Mouse (Mus musculus) c-Kit-positive CD71-positive TER-119-negative erythroid progenitor cells, embryonic 14.5 days (primary cell): Measurements from ENCODE around the gene Tspan11.

Source experiments
- DNase-seq: peaks from one replicate; pipeline ENCODE4 v3.0.0-alpha.2; 2013; ENCODE audit warnings: low read depth

Gene Tspan11

DNA sequence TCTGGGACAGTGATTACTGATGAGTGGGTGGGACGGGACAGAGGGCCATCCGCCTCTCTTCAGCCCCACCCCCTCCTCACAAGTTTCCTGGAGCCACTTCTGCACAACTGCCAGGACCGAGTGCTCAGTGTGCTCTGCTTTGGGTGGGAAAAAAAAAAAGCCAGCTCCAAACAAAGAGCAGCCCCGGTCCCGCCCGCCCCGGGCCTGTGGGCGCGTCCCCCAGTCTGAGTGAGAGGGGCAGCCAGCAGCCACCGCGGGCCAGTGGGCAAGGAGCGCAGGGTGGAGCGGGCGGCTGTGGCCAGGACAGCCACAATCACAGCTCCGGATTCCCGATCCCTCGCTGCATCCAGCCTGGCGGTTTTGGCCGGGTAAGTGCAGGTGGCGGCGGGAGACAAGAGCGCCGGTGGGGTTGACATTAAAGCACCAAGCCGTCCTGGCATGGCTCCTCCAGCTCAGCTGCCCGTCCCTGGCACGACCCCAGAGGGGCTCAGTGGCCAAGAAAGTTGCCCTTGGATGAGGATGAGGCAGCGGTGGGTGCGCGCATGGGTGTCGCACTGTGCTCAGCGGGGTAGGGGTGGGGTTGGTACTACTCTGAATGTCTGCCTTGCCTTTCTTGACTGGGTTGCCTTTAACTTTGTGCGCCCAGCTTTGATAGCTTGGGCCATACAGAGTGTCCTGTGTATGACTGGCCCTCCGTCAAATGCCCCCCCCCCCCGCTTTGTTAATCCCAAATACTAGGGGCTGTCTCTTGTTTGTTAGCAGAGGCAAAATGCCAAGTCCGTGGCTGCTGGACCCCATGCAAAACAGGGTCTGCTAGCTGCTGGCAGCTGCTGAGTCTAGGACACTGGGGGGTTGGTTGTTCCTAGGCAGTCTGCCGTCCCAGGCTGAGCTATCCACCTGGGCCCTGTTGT, at the start of gene Tspan11:
Tspan11 (plus strand) TSS at position 79 of the 911 bp plus-strand sequence.
- no peak for DNase-seq

- DNase-seq = no peak
Observed at GRCm38 (mm10) chr6:127837910-127838309, 49.5 kb upstream of the Tspan11 start.

GRCm38 (mm10) chr6:127839538-127839937, 47.9 kb upstream of the Tspan11 start:
- no peak for DNase-seq

- DNase-seq = no peak
Observed at GRCm38 (mm10) chr6:127840171-127840570, 47.2 kb upstream of the Tspan11 start.

- no peak for DNase-seq
Observed at GRCm38 (mm10) chr6:127841326-127841725, 46.1 kb upstream of the Tspan11 start.

DNA sequence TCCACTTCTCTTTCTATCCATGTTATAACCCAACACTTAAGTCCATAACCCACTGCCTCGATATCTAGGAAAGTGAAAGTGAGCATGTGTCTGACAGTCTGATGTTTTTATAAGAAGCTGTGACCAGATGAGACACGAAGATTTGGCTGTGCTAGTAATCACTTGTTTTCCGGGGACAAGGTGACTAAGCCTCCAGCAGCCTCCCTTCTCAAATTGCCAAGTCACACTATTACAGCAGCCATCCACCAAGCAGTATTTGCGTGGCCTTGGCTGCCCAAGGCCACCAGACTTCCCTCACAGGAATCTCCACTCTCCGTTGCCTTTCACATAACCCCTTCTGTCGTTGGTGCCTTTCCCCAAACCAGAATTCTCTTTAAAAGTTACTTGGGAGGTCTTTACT, 40.9 kb upstream of the Tspan11 start:
- DNase-seq = no peak

- no peak for DNase-seq
Observed at GRCm38 (mm10) chr6:127849496-127849895, 37.9 kb upstream of the Tspan11 start.

DNA sequence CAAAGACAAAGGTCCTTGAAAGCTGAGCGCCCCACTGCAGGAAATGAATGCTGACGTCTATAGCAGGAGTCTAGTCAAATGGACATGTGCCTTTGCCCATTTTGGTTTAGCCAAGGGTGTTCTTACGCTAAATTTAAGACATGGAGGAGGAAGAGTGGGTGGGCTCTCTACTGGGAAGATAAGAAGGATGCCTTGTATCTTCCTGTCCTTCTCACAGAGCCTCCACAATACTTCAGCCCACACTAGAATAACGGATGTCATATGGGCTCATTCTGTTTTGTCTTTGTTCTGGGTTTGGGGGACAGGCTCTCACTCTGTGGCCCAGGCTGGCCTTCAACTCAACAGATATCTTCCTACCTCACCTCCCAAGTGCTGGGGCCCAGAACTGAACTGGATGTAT, 35.8 kb upstream of the Tspan11 start:
- no peak for DNase-seq

GRCm38 (mm10) chr6:127853241-127853640, 34.1 kb upstream of the Tspan11 start:
- DNase-seq = no peak

DNA sequence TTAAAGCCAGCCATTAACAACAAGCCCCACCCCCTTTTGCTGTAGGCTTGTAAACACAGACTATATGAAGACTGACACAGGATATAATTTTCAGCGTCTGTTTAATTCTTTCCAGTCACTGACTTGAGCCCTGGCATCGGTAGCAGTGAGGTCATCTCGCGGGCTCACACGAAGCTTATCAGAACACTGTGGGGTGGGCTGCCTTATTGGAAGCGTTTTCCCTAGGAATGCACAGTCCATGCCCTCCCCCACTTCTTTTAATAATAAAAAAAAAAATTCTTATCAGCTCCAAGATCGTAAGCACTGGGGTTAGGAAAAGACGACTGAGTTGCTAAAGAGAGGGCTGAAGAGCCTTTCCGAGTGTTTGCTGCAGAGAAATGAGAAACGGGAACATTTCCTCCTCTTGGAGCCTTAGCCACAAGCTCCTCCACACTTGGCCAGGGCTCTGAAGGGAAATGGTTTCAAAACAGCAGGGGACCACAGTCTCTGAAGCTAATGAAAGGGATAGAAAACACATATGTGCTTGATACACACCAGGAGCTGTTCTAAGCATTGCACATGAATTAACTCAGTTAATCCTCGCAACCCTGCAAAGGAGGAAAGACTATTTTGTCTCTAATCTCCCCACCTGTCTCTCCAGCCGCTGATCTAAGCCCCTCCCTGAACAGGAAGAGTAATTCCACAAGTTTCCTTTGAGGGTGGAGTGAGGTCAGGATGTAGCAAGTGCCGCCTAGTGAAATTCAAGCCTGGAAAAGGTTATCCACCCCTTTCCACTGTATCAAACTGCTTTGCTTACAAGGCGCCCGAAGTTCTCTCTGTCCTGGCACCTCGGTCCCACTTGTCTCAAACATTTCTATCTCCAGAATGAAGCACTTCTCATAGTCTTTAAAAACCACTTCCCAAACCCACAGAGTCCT, 33.4 kb upstream of the Tspan11 start:
- no peak for DNase-seq

GRCm38 (mm10) chr6:127854688-127855013, 32.7 kb upstream of the Tspan11 start:
- DNase-seq = no peak

- no peak for DNase-seq
Observed at GRCm38 (mm10) chr6:127855711-127856295, 31.6 kb upstream of the Tspan11 start.

- DNase-seq = no peak
Observed at GRCm38 (mm10) chr6:127861951-127862350, 25.4 kb upstream of the Tspan11 start.

- DNase-seq = no peak
Observed at GRCm38 (mm10) chr6:127865391-127865790, 22.0 kb upstream of the Tspan11 start.

GRCm38 (mm10) chr6:127868546-127868945, 18.8 kb upstream of the Tspan11 start:
- DNase-seq = no peak

- no peak for DNase-seq
Observed at GRCm38 (mm10) chr6:127869121-127869520, 18.3 kb upstream of the Tspan11 start.

DNA sequence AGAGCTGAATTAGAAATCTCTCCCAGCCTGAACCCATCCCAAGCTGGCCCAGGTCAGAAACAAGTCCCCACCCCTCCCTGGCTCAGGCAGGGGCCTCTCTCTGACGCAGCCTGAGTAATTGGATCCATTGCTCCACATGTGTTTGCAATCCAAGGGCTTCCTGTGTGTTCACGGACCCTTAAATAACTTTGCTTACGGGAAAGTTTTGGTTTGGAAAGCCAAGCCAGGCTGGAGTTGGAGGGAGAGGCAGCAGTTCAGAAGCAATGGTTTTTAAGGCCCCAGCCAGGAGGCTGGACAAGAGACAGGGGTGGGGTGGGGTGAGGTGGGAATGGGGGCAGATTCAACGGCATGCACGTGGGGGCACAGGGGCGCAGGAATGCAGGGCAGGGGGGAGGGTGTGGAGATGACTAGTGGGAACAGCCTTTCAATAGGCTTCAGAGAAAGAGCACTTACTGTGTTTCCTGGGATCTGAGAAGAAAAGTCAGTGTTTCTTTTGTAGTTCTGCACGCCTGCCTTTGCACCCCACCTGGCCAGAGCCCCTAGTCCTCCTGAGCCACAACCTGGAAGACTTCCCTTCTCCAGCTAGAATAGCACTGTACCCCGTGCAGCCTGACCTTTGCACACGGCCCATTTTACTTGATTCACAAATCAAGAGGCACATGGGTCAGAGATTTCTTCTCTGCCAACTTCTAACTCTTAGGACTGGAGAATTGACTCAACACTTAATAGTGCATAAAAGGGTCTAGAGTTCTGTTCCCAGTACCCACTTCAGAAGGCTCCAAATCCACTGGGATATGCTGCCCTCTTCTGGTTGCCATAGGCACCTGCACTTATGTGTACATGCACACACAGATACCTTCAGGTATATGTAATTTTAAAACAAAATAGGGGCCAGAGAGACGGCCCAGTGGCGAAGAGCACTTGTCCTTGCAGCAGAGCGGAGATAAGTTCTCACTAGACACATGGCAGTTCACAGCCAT, 16.8 kb upstream of the Tspan11 start:
- no peak for DNase-seq

GRCm38 (mm10) chr6:127871436-127871835, 16.0 kb upstream of the Tspan11 start:
- DNase-seq = no peak

GRCm38 (mm10) chr6:127872581-127872980, 14.8 kb upstream of the Tspan11 start:
- DNase-seq = no peak

- no peak for DNase-seq
Observed at GRCm38 (mm10) chr6:127875883-127876282, 11.5 kb upstream of the Tspan11 start.

GRCm38 (mm10) chr6:127876436-127876835, 11.0 kb upstream of the Tspan11 start:
- DNase-seq = no peak
